Mouse (Mus musculus) thymus, postnatal 14 days (tissue): ENCODE data around the gene Nes.
A peak's percentile ranks its signal among the peaks of the same experiment; 100 is the strongest.

Experiments used
- DNase-seq: peaks from one replicate; pipeline ENCODE4 v3.0.0; 2021

Gene Nes

DNA sequence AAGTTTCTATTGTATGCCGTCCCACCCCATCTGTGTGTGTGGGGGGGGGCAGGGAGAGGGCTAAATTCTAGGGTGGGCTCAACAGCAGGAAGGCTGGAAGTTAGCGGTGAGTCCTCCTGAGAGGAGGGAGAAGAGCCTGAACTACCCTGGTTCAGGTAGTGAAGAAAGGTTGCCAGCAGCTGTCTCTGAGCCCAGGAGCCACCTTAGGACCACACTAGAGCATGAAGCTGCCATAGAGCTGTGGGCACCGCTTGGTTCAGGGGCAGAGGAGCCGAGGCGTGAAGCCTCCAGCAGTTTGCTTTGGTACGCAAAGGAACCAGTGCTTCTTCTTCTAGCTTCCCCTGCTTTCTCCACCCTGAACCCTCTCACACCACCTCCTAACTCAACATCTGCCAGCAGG lies 12.7 kb downstream of the Nes start:
- no peak for DNase-seq

DNA sequence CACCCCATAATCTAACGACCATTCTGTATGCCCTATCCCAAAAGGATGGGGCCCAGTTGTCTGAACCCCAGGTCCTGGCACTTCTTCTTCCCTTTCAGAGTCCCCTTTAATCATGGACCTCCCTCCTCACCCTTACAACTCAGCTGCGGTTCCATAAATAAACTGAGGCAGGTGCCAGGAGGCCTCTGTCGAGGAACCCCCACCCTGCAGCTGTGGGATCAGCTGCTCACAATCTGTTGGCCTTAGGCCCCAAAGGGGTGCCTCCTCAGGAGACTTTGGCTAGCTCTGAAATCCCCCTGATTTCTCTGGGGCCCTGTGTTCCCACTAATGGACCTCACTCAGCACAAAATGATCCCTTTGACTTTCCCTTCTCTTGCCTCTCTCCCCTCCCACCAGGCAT lies 13.2 kb downstream of the Nes start:
- DNase-seq, result no peak

DNA sequence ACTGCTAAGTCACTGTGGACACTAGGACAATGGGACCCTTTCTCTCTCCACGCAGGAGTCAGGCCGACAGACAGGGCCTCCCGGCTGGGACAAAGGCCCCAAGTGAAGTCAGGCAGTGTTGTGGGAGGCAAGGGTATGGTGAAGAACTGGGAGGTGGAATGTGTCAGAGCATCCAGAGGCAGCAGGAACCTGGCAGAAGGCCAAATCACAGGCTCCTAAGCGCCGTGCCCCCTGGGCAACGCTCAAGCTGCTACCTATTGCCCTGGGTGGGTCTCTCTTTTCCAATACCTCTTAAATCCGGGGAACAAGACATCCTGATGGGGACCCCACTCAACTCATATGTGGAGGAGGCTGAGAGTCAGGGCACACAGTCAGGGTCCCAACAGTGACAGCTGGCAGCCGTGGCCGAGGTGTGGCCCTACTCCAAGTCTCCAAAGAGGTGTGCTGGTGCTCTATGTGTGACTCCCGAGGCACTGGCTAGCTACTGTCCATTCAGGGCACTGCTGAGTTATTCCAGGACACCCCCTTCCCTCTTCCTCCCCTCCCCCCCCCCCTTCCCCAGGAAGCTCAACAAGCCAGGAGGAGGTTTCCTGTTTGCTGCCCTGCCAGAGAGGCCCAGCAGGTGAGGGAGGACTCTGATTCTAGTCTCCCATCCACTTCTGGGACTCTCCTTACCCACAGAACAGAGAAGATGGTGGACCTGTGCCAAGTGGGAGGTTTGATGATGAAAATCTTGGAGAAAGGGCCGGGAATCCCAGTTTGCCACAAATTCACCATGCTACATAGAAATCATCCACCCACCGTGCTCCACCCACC lies 14.8 kb downstream of the Nes start:
- no peak for DNase-seq

DNA sequence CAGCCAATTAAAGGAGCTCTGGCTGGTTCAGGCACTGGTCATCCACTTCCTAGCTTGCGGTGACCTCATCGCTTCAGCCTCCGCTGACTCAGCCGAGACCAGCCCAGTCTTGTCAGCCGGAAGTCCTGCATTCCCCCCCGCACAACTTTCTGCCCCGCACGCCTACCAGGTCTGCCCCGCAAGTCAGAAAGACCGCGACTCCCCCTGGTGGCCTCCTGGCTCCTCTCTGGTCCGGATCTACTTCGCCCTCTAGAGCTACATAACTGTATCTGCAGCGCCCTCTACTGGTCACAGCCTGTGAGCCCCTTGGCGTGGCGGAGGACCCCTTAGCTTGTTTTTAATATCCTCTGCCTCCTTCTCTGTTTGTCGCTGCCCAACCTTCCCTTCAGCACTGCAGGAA lies 16.0 kb downstream of the Nes start:
- DNase-seq, result peak; percentile 94

DNA sequence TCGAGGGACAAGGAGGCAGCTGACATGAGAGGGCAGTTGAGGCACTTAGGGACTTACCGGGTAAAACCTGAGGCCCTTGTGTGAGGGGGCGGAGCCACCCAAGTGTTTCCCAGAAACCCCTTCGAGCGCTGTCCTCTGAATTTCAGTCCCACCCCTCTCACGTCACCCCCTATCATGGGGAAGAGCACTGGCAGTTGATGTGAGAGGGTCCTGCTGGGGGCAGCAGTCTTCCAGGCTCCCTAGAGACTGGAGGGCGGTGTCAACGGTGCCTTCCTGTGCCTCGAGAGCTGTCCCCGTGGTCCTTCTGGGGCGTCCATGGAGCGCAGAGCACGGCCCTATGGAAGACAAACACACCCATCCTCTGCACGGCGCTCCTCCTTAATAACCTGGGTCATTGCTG lies 16.8 kb downstream of the Nes start:
- peak; percentile 53 for DNase-seq

DNA sequence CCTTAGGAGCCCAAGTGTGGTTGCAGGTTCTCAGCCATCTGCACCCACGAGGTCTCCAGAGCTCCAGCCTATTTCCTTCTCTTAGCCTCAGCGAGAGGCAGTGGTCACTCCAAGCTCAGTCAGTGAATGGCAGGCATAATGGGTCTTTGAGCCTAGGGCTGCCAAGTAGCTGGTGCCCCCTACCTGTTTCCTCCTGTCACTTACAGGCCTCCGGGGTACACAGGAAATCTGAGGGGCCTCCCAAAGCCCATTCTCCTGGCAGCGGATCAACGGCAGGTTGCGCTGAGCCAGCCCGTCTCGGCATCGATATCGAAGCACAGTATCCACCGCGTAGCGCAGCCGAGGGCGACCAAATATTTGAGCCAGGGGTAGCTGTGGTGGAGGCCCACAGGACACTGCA lies 17.2 kb downstream of the Nes start:
- DNase-seq, result peak; percentile 47

DNA sequence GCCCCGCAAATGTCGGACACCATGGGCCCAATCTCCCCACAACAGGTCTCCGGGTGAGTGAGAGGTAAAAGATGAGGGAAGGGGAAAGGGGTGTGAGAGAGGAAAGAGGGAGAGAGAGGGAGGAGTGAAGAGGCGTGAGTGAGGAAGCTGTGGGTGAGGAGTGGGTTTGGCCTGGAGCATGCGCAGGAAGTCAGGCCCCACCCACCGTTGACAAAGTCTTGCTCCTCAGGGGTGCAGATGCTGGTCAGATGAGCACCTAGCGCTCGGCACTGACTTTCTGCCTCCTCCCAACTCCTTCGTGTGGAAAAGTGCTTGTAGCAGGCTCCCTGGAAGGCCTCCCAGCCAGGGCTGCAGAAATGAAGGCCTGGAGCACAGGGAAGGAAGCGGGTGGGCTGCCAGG lies 19.1 kb downstream of the Nes start:
- no peak for DNase-seq

DNA sequence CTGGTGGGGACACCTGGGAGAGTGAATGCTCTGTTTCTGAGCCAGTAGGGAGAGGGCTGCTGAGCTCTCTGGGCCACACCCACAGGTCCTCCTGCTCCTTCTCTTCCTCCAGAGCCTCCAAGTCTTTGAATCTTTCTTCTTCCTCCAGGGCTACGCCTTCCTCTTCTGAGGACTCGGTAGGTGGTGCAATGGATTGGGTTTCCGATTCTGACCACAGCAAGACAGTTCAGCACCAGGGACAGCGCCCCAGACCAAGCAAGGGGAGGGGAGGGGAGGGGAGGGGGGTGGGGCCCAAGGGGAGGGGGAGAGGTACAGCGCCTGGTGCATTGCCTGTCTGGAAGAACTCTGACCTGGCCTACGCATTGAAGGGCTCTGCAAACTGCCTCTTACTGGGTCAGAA lies 22.6 kb downstream of the Nes start:
- peak; percentile 67 for DNase-seq

DNA sequence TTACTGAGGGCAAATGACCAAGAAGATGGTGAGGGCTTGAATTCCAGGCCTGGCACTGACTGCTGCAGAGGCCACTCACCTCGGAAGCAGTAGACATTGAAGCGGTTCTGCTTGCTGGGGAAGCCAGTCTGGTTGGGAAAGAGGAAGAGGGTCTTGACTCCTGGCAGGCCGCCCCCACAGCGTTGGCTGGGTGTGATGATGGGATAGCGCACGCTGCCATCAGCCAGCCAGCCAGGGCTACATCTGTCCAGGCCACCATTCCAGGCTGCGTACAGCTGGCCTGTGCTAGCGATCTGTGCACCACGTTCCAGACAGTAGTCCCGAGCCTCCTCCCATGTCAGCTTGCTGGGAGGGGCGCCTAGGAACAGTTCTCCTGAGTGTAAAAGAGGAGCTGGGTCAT lies 24.5 kb downstream of the Nes start:
- DNase-seq, result no peak

DNA sequence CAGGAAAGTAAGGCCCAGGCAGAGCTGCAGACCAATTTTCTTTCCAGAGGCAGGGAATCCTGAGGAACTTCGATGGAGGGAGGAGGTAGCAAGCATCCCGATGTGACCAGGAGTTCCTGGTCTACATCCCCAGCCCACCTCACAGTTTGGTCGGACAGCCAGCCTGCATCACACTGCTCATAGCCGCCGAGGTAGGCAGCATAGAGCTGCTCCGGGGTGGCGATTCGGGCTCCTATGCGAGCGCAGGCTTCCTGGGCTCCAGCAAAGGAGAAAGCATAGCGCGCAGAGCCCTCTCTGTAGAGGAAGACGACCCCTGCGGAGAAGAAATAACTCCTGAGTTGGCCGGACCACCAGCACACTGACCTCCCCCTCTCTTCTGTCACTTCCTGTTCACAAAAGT lies 25.5 kb downstream of the Nes start:
- DNase-seq, result no peak

DNA sequence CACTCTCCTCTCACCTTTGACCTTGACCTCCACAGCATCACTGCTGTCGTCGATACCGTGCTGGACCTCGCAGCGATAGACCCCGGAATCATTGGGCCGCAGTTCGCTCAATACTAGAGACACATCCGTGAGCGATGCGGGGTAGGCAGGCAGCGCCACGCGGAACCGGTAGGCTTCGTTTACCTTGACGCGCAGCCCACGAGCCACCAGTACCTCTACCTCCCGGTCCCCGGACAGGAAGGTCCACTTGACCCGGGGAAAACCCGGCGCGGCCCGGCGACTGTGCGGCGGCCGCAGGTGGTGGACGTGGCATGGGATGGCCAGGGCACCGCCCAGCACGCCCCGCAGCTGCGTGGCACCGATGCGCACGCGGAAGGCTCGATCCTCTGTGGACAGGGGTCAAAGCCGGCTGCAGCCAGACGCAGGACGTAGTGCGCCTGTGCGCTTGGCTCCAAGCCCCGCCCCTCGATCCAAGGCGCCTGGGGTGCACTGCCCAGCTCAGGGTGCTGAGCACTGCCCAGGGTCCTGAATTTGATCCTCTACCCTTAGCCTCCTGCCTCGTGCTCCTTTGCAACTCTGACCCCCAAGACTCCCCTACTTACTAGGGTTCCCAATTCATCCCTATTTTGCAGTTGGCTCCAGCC lies 26.2 kb downstream of the Nes start:
- DNase-seq, result no peak

DNA sequence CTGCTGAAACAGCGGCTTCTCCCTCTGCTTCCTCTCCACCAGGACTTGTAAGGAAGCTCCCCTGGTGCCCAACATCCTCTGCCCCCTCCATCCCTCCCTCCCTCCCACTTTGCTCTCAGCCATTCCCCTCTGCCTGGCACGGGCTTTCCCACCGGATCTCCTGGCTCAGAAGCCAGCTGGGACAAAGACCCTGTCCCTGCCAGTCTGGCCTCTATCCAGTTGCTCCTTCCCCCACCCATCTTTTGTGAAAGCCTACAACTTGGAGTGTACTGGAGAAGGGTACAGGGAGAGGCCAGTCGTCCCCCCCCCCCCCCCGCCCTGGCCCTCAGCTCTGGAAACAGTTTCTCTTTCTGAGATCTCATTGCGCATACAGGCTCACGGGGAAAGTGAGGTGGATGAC lies 27.9 kb downstream of the Nes start:
- DNase-seq, result no peak

DNA sequence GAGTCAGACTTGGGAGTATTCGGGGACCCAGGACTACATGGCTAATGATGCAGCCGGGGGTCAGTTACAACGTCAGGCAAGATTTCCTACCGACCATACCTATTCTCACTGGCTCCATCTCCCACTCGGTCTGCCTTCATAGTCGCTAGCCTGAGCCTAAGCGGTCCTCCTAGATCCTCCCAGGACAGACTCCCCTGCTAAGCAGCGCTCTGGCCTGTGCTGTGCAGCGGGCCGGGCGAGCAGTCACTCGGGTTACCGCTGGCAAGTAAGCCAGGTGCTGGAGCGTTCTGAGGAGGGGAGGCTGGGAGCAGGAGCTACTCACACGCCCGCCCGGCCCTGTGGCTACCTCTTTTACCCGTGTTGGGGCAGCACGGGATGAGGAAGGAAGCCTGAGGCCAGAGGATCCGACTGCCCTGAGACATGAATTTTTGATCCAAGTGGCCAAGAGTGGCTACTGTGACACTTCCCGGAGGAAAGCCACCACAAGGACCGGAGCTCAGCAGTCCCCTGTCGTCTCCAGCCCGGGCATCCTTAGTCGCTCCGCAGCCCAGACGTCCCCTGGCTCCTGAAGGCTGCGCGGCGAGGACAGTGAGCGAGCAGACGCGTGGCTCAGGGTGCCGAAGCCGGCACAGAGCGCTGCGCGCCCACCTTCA lies 28.5 kb downstream of the Nes start:
- DNase-seq, result no peak

DNA sequence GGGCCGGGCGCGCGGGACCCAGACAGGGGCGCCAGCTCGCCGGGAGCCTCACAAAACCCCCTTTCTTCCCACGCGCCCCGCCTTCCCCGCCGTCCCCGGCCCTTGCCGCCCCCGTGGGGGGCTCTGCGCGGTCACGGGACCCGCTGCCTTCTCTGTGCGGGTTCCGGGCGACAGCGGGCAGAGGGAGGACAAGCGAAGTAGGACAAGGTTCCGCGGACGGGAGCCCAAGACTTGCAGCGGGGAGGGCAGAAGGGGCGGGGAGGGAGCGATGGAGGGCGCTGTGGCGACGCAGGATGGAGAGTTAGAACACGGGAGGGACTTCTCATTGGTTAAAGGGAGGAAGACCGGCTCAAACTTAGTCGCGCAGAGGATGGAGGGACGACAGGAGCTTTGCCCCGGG lies 29.3 kb downstream of the Nes start, which contains the start of gene Bcan:
TSS of gene Bcan (minus strand) at position 50 of the 400 bp plus-strand sequence.
- no peak for DNase-seq

DNA sequence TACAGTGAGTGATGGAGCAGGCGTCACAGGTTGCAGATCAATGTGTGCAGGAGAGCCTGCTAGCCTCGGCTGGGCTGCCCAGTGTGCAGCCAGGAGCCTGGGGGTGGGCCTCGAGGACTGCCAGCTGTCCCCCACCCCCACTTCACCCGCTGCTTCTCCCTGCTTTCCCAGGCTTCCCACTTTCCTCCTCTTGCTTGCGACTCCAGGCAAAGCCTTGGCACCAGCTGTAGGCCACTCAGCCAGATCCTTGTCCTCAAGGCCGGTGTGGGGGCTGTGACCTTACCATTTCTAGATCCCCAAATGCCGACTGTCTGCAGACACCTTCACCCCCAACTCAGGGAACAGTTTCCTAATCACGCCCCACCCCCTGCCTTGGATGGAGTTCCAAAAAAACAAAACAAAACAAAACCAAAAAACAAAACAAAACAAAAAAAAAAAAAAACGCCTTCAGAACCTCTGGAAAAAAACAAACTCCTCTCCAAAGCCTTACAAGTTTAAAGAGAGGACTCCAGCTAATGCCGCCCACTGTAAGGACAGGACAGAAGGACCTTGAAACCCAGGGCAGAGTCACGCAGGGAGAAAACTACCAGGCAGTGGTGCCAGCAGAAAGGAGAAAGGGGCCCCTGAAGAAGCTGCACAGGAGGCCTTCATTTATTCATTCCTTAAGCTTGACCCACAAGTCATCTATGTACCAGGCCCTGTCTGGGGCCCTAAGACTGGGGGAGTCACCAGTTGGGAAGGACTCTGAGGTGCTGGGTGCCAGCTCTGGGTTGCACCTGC lies 30.1 kb downstream of the Nes start:
- no peak for DNase-seq

DNA sequence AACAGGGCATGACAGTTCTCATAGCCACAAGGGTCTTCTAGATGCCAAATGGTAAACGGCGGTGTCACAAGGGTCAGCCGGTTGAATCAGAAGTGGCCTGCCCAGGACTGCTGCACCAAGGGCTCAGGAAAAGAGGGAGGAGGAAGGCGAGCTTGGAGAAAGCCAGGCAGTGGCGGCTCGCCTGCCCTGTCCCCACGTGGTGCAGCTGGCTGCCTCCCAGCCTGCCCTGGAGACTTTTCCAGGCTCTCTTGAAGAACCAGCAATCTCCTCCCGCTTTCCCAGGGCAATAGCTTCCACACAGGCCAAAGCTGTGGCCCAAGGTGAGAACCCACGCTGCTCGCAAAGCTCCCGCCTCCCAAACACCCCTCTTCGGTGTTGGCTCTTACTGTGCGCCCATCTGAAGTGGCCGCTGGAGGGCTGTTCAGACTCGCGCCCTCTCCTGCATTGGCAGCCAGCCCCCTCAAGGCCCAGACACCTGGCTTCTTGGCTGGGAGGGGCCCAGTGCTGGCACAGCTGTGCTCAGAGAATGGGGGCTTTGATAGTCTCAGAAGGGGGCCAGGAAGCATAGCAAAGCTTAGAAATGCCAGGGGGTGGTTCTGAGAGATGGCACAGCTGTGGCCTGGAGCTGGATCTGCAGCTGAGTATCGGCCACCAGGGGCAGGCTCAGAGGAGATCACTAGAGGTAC lies 31.6 kb downstream of the Nes start:
- peak; percentile 43 for DNase-seq

DNA sequence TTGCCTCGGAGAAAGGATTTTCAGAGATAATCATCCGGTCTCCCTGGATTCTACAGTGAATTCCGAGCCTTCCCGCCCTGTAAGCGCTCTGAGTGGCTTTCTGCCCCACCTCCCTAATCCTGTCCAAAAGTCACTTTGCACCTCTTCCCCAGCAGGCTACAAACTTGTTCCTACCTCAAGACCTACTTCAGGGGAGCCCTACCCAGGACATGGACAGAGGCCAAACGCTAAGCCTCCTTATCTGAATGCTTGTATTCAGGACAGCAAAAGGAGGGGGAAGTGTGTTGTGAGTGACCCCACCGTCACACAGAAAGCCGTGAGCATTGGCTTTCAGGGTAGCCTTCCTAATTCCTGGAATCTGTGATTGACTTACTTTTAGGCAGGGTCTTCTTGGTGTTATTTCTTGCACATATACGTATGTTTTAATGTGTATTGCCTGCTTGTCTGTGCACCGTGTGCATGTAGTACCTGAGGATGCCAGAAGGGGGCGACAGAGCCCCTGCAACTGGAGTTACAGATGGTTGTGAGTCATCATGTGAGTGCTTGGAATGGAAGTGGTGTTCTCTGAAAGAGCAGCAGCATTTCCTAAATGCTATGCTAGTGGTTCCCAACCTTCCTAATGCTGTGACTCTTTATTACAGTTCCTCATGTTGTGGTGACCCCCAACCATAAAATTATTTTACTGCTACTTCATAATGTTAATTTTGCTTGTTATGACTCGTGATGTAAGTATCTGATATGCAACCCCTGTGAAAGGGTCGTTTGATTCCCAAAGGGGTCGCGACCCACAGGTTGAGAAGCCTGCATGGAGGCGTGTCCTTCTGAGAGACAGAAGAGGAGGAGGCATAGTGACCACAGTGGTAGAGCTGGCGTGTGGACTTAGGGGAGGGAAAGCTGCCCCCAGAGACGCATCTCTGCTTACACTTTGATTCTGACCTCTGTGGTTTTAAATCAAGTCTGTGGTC lies 35.2 kb downstream of the Nes start:
- no peak for DNase-seq

DNA sequence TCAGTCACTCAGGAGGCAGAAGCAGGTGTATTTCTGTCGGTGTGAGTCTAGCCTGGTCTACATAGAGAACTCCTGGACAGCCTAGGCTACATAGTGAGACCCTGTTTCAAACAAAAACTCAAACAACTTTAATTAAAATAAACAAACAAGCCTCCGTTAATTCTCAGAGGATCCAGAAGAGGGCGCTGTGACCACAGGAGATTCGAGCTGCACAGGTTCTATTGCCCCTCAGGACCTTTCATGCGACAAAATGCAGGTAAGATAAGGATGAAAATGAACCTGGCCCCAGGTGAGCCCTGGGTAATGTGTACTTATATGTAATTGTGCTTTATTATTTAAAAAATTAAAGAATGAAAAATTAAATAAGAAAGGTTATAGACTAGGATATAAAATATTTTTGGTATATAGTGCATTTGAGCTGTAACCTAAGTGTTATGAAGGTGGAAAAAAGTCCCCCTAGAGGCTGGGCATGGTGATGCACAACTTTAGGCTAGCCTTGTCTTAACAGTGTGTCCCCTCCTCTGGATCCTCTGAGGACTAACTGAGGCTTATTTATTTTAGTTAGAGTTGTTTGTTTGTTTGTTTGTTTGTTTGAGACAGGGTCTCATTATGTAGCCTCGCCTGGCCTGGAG lies 39.9 kb downstream of the Nes start:
- peak; percentile 52 for DNase-seq

DNA sequence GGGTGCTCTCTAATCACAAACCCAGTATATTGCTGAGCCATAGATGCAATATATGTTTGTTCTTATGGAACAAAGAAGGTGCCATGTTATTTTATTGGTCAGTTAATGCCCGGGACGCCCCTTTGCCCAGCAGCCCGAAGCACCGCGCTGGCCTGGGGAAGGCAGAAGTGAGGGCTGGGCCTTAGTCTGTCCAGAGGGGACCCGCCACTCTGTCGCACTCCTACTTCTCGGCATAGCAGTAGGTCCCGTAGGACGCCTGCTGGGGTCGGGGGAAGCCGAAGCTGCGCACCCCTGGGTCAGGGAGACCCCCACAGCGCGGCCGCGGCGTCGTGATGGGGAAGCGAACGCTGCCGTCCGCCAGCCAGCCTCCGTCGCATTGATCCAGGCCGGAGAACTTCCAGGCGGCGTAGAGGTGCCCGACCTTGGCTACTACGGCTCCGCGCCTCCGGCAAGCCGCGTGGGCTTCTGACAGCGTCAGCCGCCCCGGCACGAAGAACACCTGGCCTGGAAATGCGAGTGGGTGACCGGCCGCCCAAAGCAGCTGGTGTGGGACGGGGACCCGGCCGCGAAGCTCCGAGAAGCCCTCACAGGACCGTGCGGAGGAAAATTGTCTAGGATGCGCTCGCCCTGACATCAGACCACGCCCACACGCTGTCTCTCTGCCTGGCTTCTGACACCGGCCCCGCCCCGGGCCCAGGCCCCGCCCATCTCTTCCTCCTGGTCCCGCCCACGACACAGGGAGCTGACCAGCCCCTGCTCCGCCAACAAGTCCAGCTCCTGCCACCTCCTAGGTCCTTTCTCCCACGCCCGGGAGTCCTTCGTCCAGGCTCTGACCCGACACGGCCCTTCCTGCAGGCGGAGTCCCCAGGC lies 51.7 kb downstream of the Nes start:
- DNase-seq, result peak; percentile 77
